Mouse (Mus musculus) heart, embryonic 16.5 days (tissue): ENCODE measurements around the gene Scgb3a1. TPM values are rescaled to one million over a fixed set of nuclear protein-coding genes. Genes with fewer than 3 reads are reported as not detected.

Source experiments
- ATAC-seq: fragments of 200-750 bp; cut with Nextera tagmentation; replicated peaks from 2 replicates; pipeline ENCODE4 v1.8.0; 2017; ENCODE audit warnings: moderate number of reproducible peaks; ENCODE audit not compliant: insufficient read depth, low FRiP score; ENCODE audit errors: extremely low read depth
- H3K27ac ChIP-seq: fragments of 300-500 bp; sonication (generic); 2 replicates; pipeline ENCODE4 v1.5.1; 2014; ENCODE audit warnings: mild to moderate bottlenecking, low read length, control low read depth, moderate library complexity
- H3K27me3 ChIP-seq: fragments of 300-500 bp; sonication (generic); 2 replicates; pipeline ENCODE4 v1.6.1; 2014; ENCODE audit warnings: low read length, mixed read lengths; ENCODE audit not compliant: control insufficient read depth, insufficient read depth
- H3K36me3 ChIP-seq: fragments of 300-500 bp; sonication (generic); 2 replicates; pipeline ENCODE4 v1.6.1; 2014; ENCODE audit not compliant: control insufficient read depth, insufficient read depth
- H3K4me1 ChIP-seq: fragments of 300-500 bp; sonication (generic); 2 replicates; pipeline ENCODE4 v1.6.1; 2014; ENCODE audit warnings: low read length, mixed read lengths; ENCODE audit not compliant: control insufficient read depth, insufficient read depth
- H3K4me2 ChIP-seq: fragments of 300-500 bp; sonication (generic); 2 replicates; pipeline ENCODE4 v1.6.1; 2014; ENCODE audit warnings: low read depth, mild to moderate bottlenecking, control low read depth, low read length
- H3K4me3 ChIP-seq: fragments of 300-500 bp; sonication (generic); 2 replicates; pipeline ENCODE4 v1.5.1; 2014; ENCODE audit warnings: mild to moderate bottlenecking, control low read depth, low read length
- H3K9ac ChIP-seq: fragments of 300-500 bp; sonication (generic); 2 replicates; pipeline ENCODE4 v1.6.1; 2014; ENCODE audit warnings: low read length, control low read depth
- H3K9me3 ChIP-seq: fragments of 300-500 bp; sonication (generic); replicated peaks from 2 replicates; pipeline ENCODE4 v1.6.1; 2016; ENCODE audit warnings: low read length; ENCODE audit not compliant: control insufficient read depth
- WGBS: fragments of 180-500 bp; shearing (Covaris S2); extraction: QIAGEN DNeasy Blood & Tissue Kit; methylation state at CpG from one replicate; pipeline ENCODE4 v1.1.7; 2014; 5-methylcytosine and 5-hydroxymethylcytosine counted together
- polyA plus RNA-seq: library from polyadenylated mRNA; unstranded; fragments of >200 nt; fragmentation: Nextera tagmentation; extraction: Ambion mirVana; gene quantifications from 2 replicates; pipeline ENCODE4 v1.2.1, GENCODE M21; 2015

Scgb3a1 gene
- polyA plus RNA-seq, 1 experiment from 2014 or later, result 5.3 TPM

DNA sequence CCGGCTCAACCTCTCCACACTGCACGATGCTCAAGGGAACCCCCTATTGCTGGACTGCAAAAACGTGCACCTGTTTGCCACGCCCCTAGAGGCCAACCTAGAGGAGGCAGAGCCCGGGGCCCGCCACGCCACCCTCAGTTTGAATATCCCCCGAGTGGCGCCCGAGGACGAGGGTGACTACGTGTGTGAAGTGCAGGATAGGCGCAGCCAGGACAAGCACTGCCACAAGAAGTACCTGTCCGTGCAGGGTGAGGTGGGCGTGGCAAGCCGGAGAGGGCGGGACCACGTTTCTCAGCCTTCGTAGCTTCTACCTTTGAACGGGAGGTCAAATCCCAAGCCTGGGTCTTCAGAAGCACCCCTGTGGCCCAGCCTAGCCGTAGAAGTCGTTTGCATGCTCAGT, 29.3 kb upstream of the Scgb3a1 start:
- Histone ChIP-seq H3K36me3 (no peaks in the 10 kb centered on the region), H3K9ac (no peak overlapping the region), H3K27me3 (peaks cover 40% of the 10 kb centered on the region), H3K4me3 (peak overlapping the region; percentile 34), H3K9me3 (no peaks in the 10 kb centered on the region), H3K27ac (no peak overlapping the region), H3K4me1 (peaks cover 6% of the 10 kb centered on the region), H3K4me2 (peak overlapping the region; percentile 58)
- WGBS, result 25% methylated on average over 22 of the region's 22 CpGs
- no peak for ATAC-seq

DNA sequence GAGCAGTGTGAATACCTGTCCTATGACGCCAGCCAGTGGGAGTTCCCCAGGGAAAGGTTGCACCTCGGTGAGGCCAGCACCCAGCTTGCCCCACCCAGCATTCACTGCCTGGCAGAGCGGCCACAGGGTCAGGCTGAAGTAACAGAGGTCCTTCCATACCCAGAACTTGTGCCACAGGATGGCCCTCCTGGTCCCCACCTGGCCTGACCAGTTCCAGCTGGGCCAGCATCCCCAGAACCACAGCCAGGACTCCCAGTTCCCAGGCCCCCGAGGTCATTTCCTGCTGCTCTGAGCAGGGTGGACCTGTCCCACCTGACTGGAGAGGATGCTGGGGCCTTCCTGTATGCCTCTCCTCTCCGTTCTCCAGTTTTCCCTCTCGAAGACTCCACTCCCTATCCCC, 27.7 kb upstream of the Scgb3a1 start:
- H3K27me3 ChIP-seq, result peaks cover 40% of the 10 kb centered on the region

GRCm38 (mm10) chr11:49636449-49636848, 27.0 kb upstream of the Scgb3a1 start:
- ATAC-seq, result 0 out of 2 replicates have a peak, but pooled peaks have one; percentile 29
- Histone ChIP-seq H3K27ac (no peak overlapping the region), H3K36me3 (no peaks in the 10 kb centered on the region), H3K4me3 (no peak overlapping the region), H3K4me1 (peaks cover 6% of the 10 kb centered on the region), H3K4me2 (peak overlapping the region; percentile 38; the same call in 1 of the 2 replicates), H3K9ac (no peak overlapping the region), H3K27me3 (peaks cover 40% of the 10 kb centered on the region), H3K9me3 (no peaks in the 10 kb centered on the region)
- WGBS, result 9% methylated on average over 11 of the region's 11 CpGs

More for the DNA sequence above, 27.7 kb upstream of the Scgb3a1 start:
- H3K4me3 ChIP-seq, result no peak overlapping the region
- no peak overlapping the region for H3K4me2 ChIP-seq
- H3K4me1 ChIP-seq, result peaks cover 6% of the 10 kb centered on the region
- H3K9me3 ChIP-seq, result no peaks in the 10 kb centered on the region
- 68% methylated on average over 6 of the region's 6 CpGs for WGBS
- no peaks in the 10 kb centered on the region for H3K36me3 ChIP-seq
- no peak for ATAC-seq
- H3K27ac ChIP-seq, result no peak overlapping the region
- no peak overlapping the region for H3K9ac ChIP-seq

- Histone ChIP-seq H3K27me3 (no peaks in the 10 kb centered on the region), H3K9me3 (no peaks in the 10 kb centered on the region), H3K4me1 (peaks cover 6% of the 10 kb centered on the region; the same call in 1 of the 2 replicates), H3K4me2 (no peak overlapping the region), H3K36me3 (no peaks in the 10 kb centered on the region), H3K9ac (no peak overlapping the region), H3K27ac (no peak overlapping the region), H3K4me3 (no peak overlapping the region)
- 45% methylated on average over 7 of the region's 8 CpGs for WGBS
- ATAC-seq, result no peak
Observed at GRCm38 (mm10) chr11:49645677-49646076, 17.7 kb upstream of the Scgb3a1 start.

DNA sequence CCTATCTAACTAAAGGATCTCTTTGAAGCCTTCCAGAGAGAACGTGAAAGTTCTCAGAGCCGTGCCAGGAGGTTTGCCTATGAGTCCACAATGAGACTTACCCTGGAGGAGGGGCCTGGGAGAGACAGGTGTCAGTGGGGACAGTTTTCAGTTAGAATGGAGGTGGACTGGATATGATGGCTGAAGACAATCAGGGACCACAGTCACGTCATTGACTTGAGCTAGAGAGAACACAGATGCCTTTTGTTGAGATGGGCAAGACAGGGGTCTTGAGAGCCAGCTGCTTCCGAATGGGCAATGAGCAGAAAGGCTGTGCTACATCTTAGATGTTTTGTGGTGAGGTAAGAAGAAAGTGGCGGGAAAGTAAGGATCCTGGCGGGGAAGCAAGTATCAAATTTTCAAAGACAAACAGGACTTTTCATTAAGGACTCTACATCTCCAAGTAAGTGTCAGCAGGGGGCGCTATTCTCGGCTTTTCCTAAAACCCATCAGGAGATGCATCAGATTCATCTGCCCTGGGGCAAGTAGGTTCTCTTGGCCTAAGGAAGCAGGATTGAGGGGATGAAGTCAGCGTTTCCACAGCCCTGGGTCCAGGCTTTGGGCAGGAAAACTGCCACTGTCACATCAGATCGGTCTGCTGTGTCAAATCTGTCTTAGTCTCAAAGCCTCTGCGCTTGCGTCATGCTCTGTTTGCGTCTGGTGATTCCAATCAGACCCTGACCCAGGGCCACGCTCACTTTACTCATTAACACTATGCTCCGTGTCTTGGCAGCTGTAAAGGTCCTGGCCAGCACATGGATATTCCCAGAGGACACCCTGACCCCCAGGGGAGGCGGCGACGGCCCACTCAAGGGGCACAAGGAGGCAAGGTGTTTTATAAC, 13.1 kb upstream of the Scgb3a1 start:
- no peak overlapping the region for H3K4me3 ChIP-seq
- no peaks in the 10 kb centered on the region for H3K36me3 ChIP-seq
- 0 out of 2 replicates have a peak overlapping the region, but pooled peaks have one; percentile 13 for H3K9ac ChIP-seq
- H3K4me1 ChIP-seq, result peaks cover 15% of the 10 kb centered on the region
- no peaks in the 10 kb centered on the region for H3K27me3 ChIP-seq
- ATAC-seq, result no peak
- no peak overlapping the region for H3K27ac ChIP-seq
- WGBS, result 49% methylated on average over 18 of the region's 18 CpGs
- no peak overlapping the region for H3K4me2 ChIP-seq
- 0 out of 2 replicates have a peak, but pooled peaks cover 3% of the 10 kb centered on the region for H3K9me3 ChIP-seq

GRCm38 (mm10) chr11:49650994-49651761, 12.2 kb upstream of the Scgb3a1 start:
- Histone ChIP-seq H3K9ac (0 out of 2 replicates have a peak overlapping the region, but pooled peaks have one; percentile 13), H3K4me3 (no peak overlapping the region), H3K27ac (no peak overlapping the region), H3K36me3 (no peaks in the 10 kb centered on the region), H3K4me1 (peaks cover 13% of the 10 kb centered on the region), H3K9me3 (0 out of 2 replicates have a peak, but pooled peaks cover 3% of the 10 kb centered on the region), H3K27me3 (no peaks in the 10 kb centered on the region), H3K4me2 (no peak overlapping the region)
- WGBS, result 59% methylated on average over 16 of the region's 16 CpGs
- ATAC-seq, result no peak

- no peak for ATAC-seq
- 75% methylated on average over 10 of the region's 10 CpGs for WGBS
- Histone ChIP-seq H3K27ac (no peak overlapping the region), H3K9me3 (0 out of 2 replicates have a peak, but pooled peaks cover 3% of the 10 kb centered on the region), H3K4me2 (no peak overlapping the region), H3K4me1 (peaks cover 13% of the 10 kb centered on the region), H3K27me3 (no peaks in the 10 kb centered on the region), H3K36me3 (no peaks in the 10 kb centered on the region), H3K9ac (no peak overlapping the region), H3K4me3 (no peak overlapping the region)
Observed at GRCm38 (mm10) chr11:49651762-49652322, 11.6 kb upstream of the Scgb3a1 start.

GRCm38 (mm10) chr11:49652401-49653078, 10.9 kb upstream of the Scgb3a1 start:
- Histone ChIP-seq H3K4me2 (peak overlapping the region; percentile 60), H3K9me3 (0 out of 2 replicates have a peak, but pooled peaks cover 3% of the 10 kb centered on the region), H3K4me3 (peak overlapping the region; percentile 37), H3K27me3 (no peaks in the 10 kb centered on the region), H3K9ac (peak overlapping the region; percentile 43; the same call in 1 of the 2 replicates), H3K36me3 (no peaks in the 10 kb centered on the region), H3K4me1 (peaks cover 13% of the 10 kb centered on the region), H3K27ac (no peak overlapping the region)
- ATAC-seq, result peak; percentile 59; the same call in 1 of the 2 replicates
- 21% methylated on average over 18 of the region's 19 CpGs for WGBS
